Mouse (Mus musculus): ENCODE measurements around the gene Gm20605. TPM values are rescaled to one million over a fixed set of nuclear protein-coding genes. Genes with fewer than 3 reads are reported as not detected.
A peak's percentile ranks its signal among the peaks of the same experiment; 100 is the strongest.

The Gm20605 gene
- polyA plus RNA-seq, 1 experiment: 3.3 TPM

GRCm38 (mm10) chr5:137641054-137641453, 12.1 kb downstream of the Gm20605 start, which contains the start of gene Sap25:
TSS of gene Sap25 (plus strand) at chr5:137641334.
- Histone ChIP-seq H3K36me3 (ENCODE audit: control insufficient read depth, insufficient read depth) (peaks cover 8% of the 10 kb centered on the region), H3K79me2 (ENCODE audit: control insufficient read depth, insufficient read depth) (no peaks in the 10 kb centered on the region), H3K4me3 (no peak within 1 kb of the TSS), H3K4me2 (ENCODE audit: low read depth) (no peak within 1 kb of the TSS), H3K27me3 (ENCODE audit: control insufficient read depth, insufficient read depth, insufficient read length) (no peaks in the 10 kb centered on the region), H3ac (ENCODE audit: control insufficient read depth, insufficient read length) (no peak within 1 kb of the TSS)
- TF ChIP-seq TCF3 (IDR thresholded peaks at IDR 0.05; ENCODE audit: insufficient read length, low read depth): no peak
- TF ChIP-seq POLR2A (IDR thresholded peaks at IDR 0.05; ENCODE audit: insufficient read length, low read depth): no peak
- peak; percentile 50 for TF ChIP-seq POLR2AphosphoS2 (IDR thresholded peaks at IDR 0.05; ENCODE audit: insufficient read length, low read depth)

- H3ac ChIP-seq (ENCODE audit: control insufficient read depth, insufficient read length): no peak overlapping the region
- TF ChIP-seq CEBPB (IDR thresholded peaks at IDR 0.05; ENCODE audit: insufficient read depth, poor library complexity, severe bottlenecking): no peak
- TF ChIP-seq MYOG (IDR thresholded peaks at IDR 0.05; ENCODE audit: control insufficient read depth in 1 of 3, insufficient read depth in 1 of 3, insufficient read length in 2 of 3, low read depth in 2 of 3): no peak
- TF ChIP-seq MAX (IDR thresholded peaks at IDR 0.05; ENCODE audit: low read depth): no peak
- no peak for TF ChIP-seq POLR2A (IDR thresholded peaks at IDR 0.05; ENCODE audit: insufficient read length, low read depth)
- no peak for TF ChIP-seq TCF12 (IDR thresholded peaks at IDR 0.05; ENCODE audit: insufficient read depth, poor library complexity, severe bottlenecking)
- no peak for TF ChIP-seq REST (IDR thresholded peaks at IDR 0.05; ENCODE audit: insufficient read depth, insufficient read length)
- no peak for TF ChIP-seq SRF (IDR thresholded peaks at IDR 0.05; ENCODE audit: control insufficient read depth, insufficient read length, low read depth)
- TF ChIP-seq E2F4 (IDR thresholded peaks at IDR 0.05; ENCODE audit: insufficient read depth): no peak
- TF ChIP-seq MYOD1 (IDR thresholded peaks at IDR 0.05; ENCODE audit: control insufficient read depth in 1 of 3, insufficient read length in 2 of 3, low read depth in 2 of 3): no peak
- TF ChIP-seq POLR2AphosphoS2 (IDR thresholded peaks at IDR 0.05; ENCODE audit: insufficient read length, low read depth): no peak
- TF ChIP-seq TCF3 (IDR thresholded peaks at IDR 0.05; ENCODE audit: insufficient read length, low read depth): no peak
- TF ChIP-seq USF1 (IDR thresholded peaks at IDR 0.05; ENCODE audit: low read depth): no peak
- no peaks in the 10 kb centered on the region for H3K79me2 ChIP-seq (ENCODE audit: control insufficient read depth, insufficient read depth)
- H3K36me3 ChIP-seq (ENCODE audit: control insufficient read depth, insufficient read depth): peaks cover 3% of the 10 kb centered on the region
- H3K27me3 ChIP-seq (ENCODE audit: control insufficient read depth, insufficient read depth, insufficient read length): no peaks in the 10 kb centered on the region
- H3K4me2 ChIP-seq (ENCODE audit: low read depth): no peak overlapping the region
- H3K4me3 ChIP-seq: no peak overlapping the region
Observed at GRCm38 (mm10) chr5:137642886-137643285, 13.9 kb downstream of the Gm20605 start.

GRCm38 (mm10) chr5:137644484-137644883, 15.5 kb downstream of the Gm20605 start:
- Histone ChIP-seq H3K36me3 (ENCODE audit: control insufficient read depth, insufficient read depth) (peaks cover 3% of the 10 kb centered on the region), H3K4me3 (no peak overlapping the region), H3K4me2 (ENCODE audit: low read depth) (no peak overlapping the region), H3K27me3 (ENCODE audit: control insufficient read depth, insufficient read depth, insufficient read length) (no peaks in the 10 kb centered on the region), H3K79me2 (ENCODE audit: control insufficient read depth, insufficient read depth) (no peaks in the 10 kb centered on the region), H3ac (ENCODE audit: control insufficient read depth, insufficient read length) (no peak overlapping the region)
- TF ChIP-seq POLR2A (IDR thresholded peaks at IDR 0.05; ENCODE audit: insufficient read length, low read depth): no peak
- TF ChIP-seq E2F4 (IDR thresholded peaks at IDR 0.05; ENCODE audit: insufficient read depth): no peak
- no peak for TF ChIP-seq POLR2AphosphoS2 (IDR thresholded peaks at IDR 0.05; ENCODE audit: insufficient read length, low read depth)
- no peak for TF ChIP-seq MYOD1 (IDR thresholded peaks at IDR 0.05; ENCODE audit: control insufficient read depth in 1 of 3, insufficient read length in 2 of 3, low read depth in 2 of 3)
- no peak for TF ChIP-seq USF1 (IDR thresholded peaks at IDR 0.05; ENCODE audit: low read depth)
- TF ChIP-seq MYOG (IDR thresholded peaks at IDR 0.05; ENCODE audit: control insufficient read depth in 1 of 3, insufficient read depth in 1 of 3, insufficient read length in 2 of 3, low read depth in 2 of 3): no peak

GRCm38 (mm10) chr5:137645091-137645651, 16.2 kb downstream of the Gm20605 start:
- Histone ChIP-seq H3K27me3 (ENCODE audit: control insufficient read depth, insufficient read depth, insufficient read length) (no peaks in the 10 kb centered on the region), H3K4me2 (ENCODE audit: low read depth) (no peak overlapping the region), H3K36me3 (ENCODE audit: control insufficient read depth, insufficient read depth) (peaks cover 2% of the 10 kb centered on the region), H3K4me3 (no peak overlapping the region), H3K79me2 (ENCODE audit: control insufficient read depth, insufficient read depth) (no peaks in the 10 kb centered on the region), H3ac (ENCODE audit: control insufficient read depth, insufficient read length) (no peak overlapping the region)
- TF ChIP-seq MYOD1 (IDR thresholded peaks at IDR 0.05; ENCODE audit: control insufficient read depth in 1 of 3, insufficient read length in 2 of 3, low read depth in 2 of 3): no peak

GRCm38 (mm10) chr5:137645652-137646091, 16.7 kb downstream of the Gm20605 start, which contains the start of gene Irs3:
TSS of gene Irs3 (minus strand) at chr5:137645714.
- H3K4me3 ChIP-seq: no peak within 1 kb of the TSS
- H3K79me2 ChIP-seq (ENCODE audit: control insufficient read depth, insufficient read depth): no peaks in the 10 kb centered on the region
- no peaks in the 10 kb centered on the region for H3K36me3 ChIP-seq (ENCODE audit: control insufficient read depth, insufficient read depth)
- no peak within 1 kb of the TSS for H3K4me2 ChIP-seq (ENCODE audit: low read depth)
- no peaks in the 10 kb centered on the region for H3K27me3 ChIP-seq (ENCODE audit: control insufficient read depth, insufficient read depth, insufficient read length)
- no peak within 1 kb of the TSS for H3ac ChIP-seq (ENCODE audit: control insufficient read depth, insufficient read length)
- TF ChIP-seq E2F4 (IDR thresholded peaks at IDR 0.05; ENCODE audit: insufficient read depth) (no peak), REST (IDR thresholded peaks at IDR 0.05; ENCODE audit: insufficient read depth, insufficient read length) (no peak), TCF12 (IDR thresholded peaks at IDR 0.05; ENCODE audit: insufficient read depth, poor library complexity, severe bottlenecking) (no peak), MYOD1 (IDR thresholded peaks at IDR 0.05; ENCODE audit: control insufficient read depth in 1 of 3, insufficient read length in 2 of 3, low read depth in 2 of 3) (no peak), POLR2AphosphoS2 (IDR thresholded peaks at IDR 0.05; ENCODE audit: insufficient read length, low read depth) (no peak), CEBPB (IDR thresholded peaks at IDR 0.05; ENCODE audit: insufficient read depth, poor library complexity, severe bottlenecking) (no peak), TCF3 (IDR thresholded peaks at IDR 0.05; ENCODE audit: insufficient read length, low read depth) (no peak)

Data from myocyte (in vitro differentiated cells).